Mouse (Mus musculus) left cerebral cortex, adult 2 months (tissue): ENCODE measurements around the gene Fgfr1op2. TPM values are rescaled to one million over a fixed set of nuclear protein-coding genes. Genes with fewer than 3 reads are reported as not detected.

Source experiments
- DNase-seq, 2 experiments: peaks; one replicate each; pipeline ENCODE4 v3.0.0; 2021 to 2022; ENCODE audit warnings: low spot score in 2 of 2, mixed read lengths in 1 of 2; ENCODE audit errors: extremely low spot score in 1 of 2
- H3K27ac ChIP-seq: fragments of 200-600 bp; 2 replicates; pipeline ENCODE4 v1.8.1; 2022
- H3K4me3 ChIP-seq: fragments of 200-600 bp; 2 replicates; pipeline ENCODE4 v1.8.1; 2022
- CTCF ChIP-seq: fragments of 200-600 bp; IDR thresholded peaks from 2 replicates; pipeline ENCODE4 v1.8.1; 2022; ENCODE audit warnings: antibody characterized with exemption, mild to moderate bottlenecking, moderate library complexity
- intact Hi-C: fragments of 180-260 bp; cut with DNase I; formaldehyde crosslinking; loops from one replicate; pipeline ENCODE4 v1.15.1; 2025
- long read RNA-seq, 2 experiments: library from polyadenylated mRNA; stranded (forward); transcript quantifications; one replicate each; pipeline ENCODE4 v2.0.0; 2021; ENCODE audit warnings: borderline mapping rate in 2 of 2
- total RNA-seq, 2 experiments: library from RNA; stranded (reverse); gene quantifications; 2 replicates each; pipeline ENCODE4 v1.2.3; 2021

The Fgfr1op2 gene
- total RNA-seq, result 100 to 1,000 TPM in 1 of 2 experiments, 10 to 100 TPM in 1; 98.6 to 108 TPM
- long read RNA-seq, experiment 1, transcript Fgfr1op2-204 (7 exons, 2,880 nt), result minor isoform, 13 of 183 reads
- long read RNA-seq, experiment 1, transcript Fgfr1op2-203 (6 exons, 2,766 nt), result major isoform, 153 of 183 reads
- long read RNA-seq, experiment 1, partial matches to known transcripts, result 2 of 183 reads
- long read RNA-seq, experiment 1, other reads (novel, unspliced or antisense), result 14 of 183 reads
- long read RNA-seq, experiment 2, transcript Fgfr1op2-203 (6 exons, 2,766 nt), result major isoform, 102 of 132 reads
- long read RNA-seq, experiment 2, transcript Fgfr1op2-204 (7 exons, 2,880 nt), result minor isoform, 14 of 132 reads
- long read RNA-seq, experiment 2, partial matches to known transcripts, result 2 of 132 reads
- long read RNA-seq, experiment 2, other reads (novel, unspliced or antisense), result 12 of 132 reads

- no peak for TF ChIP-seq CTCF
- no peak for DNase-seq
- H3K4me3 ChIP-seq, result peak within 1 kb of the TSS; percentile 61
- peak within 1 kb of the TSS; percentile 99 for H3K27ac ChIP-seq
- intact Hi-C loops, result loop anchor here (2.0 to 10.0 kb wide), 4 partner anchors 66 to 715 kb away; partner anchors contain the start of genes Itpr2, Med21 and Tm7sf3
Observed at GRCm38 (mm10) chr6:146576903-146577302, at the start of gene Fgfr1op2. Gene Fgfr1op2, plus strand, starts transcription at chr6:146577203.

DNA sequence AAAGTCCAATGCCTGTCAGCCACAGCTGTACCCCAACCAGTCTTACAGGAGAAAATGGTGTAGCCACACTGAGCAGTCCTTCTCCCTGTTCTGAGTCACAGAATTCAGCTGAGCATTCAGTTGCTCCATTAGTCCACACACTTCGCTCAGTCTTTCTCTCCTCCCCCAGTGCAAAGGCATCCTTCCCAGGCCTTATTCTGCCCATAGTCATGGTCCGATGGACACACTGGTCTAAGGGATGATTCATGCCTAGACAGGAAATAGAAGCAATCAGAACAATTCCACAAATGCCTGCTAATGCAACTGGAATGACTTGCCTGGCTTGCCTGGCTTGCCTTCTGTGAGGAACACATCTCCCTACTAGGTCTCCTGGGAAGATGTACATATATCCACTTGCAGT, 49.5 kb upstream of the Fgfr1op2 start:
- no peak overlapping the region for H3K27ac ChIP-seq
- H3K4me3 ChIP-seq, result no peak overlapping the region
- no peak for DNase-seq
- intact Hi-C loops, result no loop called here
- TF ChIP-seq CTCF, result no peak

- no peak for TF ChIP-seq CTCF
- Histone ChIP-seq H3K4me3 (no peak overlapping the region), H3K27ac (no peak overlapping the region)
- intact Hi-C loops, result no loop called here
- DNase-seq, result no peak
Observed at GRCm38 (mm10) chr6:146530363-146530762, 46.6 kb upstream of the Fgfr1op2 start.

GRCm38 (mm10) chr6:146530769-146531168, 46.2 kb upstream of the Fgfr1op2 start:
- DNase-seq, result no peak
- TF ChIP-seq CTCF, result no peak

DNA sequence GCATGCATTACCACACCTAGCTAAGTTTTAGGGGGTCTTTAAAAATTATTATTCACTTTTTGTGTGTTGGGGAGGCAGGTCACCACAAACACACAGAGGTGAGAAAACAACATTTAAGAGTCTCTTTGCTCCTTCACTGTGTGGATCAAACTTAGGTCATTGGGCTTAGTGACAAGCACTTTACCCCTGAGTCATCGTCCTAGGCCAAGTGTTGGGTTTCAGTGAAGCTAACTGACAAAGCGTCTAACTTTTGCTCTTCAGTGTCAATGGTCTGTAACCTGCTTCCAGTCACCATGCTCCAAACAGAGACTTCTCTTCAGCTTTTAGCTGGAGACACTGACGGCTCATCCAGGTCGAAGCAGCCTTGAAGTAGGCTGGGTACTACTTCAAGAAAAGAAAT, 43.9 kb upstream of the Fgfr1op2 start:
- TF ChIP-seq CTCF, result no peak
- intact Hi-C loops, result no loop called here
- DNase-seq, result no peak

More at GRCm38 (mm10) chr6:146530769-146531168, 46.2 kb upstream of the Fgfr1op2 start:
- Histone ChIP-seq H3K27ac (no peak overlapping the region), H3K4me3 (no peak overlapping the region)
- intact Hi-C loops, result no loop called here

DNA sequence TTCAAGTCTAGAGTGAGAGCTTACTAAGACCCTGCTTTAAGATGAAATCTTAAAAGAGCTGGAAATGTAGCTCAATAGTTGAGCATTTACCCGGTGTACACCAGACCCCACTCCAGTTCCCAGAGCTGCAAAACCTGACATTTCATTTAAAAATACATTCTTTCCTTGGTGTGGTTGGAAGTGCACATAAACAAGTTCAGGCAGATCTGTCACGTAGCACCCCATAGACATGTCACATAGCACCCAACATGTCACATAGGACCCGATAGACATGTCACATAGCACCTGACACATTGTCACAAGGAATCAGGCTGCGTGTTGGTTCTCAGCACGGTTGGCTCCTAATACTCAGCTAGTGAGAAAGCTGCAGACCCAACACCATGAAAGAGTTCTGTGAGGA, 41.5 kb upstream of the Fgfr1op2 start:
- Histone ChIP-seq H3K4me3 (no peak overlapping the region), H3K27ac (no peak overlapping the region)
- no peak for TF ChIP-seq CTCF
- intact Hi-C loops, result no loop called here
- DNase-seq, result no peak

More for the DNA sequence above, 43.9 kb upstream of the Fgfr1op2 start:
- Histone ChIP-seq H3K27ac (no peak overlapping the region), H3K4me3 (no peak overlapping the region)

DNA sequence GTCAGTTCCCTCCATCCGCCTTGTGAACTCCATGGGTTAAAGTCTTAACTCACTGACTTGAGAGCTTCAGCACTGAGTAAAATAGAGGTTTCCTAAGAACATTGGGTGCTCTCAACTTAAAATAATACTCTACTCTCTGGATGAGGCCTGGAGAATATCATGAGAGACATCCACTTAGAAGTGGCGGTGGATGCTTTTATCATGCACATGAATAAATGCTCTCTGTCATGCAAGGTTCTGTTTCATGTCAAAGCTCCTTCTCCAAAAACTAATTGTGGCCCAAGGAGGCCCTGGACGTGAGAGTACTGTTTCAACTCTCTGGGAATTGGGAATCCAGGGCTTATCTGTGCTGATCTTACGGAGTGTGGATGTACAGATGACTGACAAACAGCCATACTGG, 39.9 kb upstream of the Fgfr1op2 start:
- no peak for DNase-seq
- Histone ChIP-seq H3K4me3 (no peak overlapping the region), H3K27ac (no peak overlapping the region)
- intact Hi-C loops, result no loop called here
- no peak for TF ChIP-seq CTCF

DNA sequence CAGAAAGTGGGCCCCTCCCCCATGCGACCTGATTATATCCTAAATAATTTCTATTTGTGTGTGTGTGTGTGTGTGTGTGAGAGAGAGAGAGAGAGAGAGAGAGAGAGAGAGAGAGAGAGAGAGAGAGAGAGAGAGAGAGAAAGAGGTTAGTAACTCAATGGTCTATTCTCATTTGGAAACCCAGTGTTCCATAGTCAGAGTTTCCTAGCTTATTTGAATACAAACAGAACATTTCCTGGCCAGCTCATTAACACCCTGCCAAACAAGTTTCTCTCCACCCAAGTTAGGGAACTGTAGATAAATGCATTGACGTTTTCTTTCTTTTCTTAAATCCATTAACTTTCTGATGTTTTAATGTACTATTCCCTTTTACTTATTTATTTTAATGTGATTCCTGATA, 38.9 kb upstream of the Fgfr1op2 start:
- no peak overlapping the region for H3K4me3 ChIP-seq
- DNase-seq, result no peak
- H3K27ac ChIP-seq, result no peak overlapping the region
- intact Hi-C loops, result no loop called here
- TF ChIP-seq CTCF, result no peak

GRCm38 (mm10) chr6:146538661-146539060, 38.3 kb upstream of the Fgfr1op2 start:
- intact Hi-C loops, result no loop called here
- no peak for TF ChIP-seq CTCF
- Histone ChIP-seq H3K27ac (no peak overlapping the region), H3K4me3 (no peak overlapping the region)
- DNase-seq, result no peak

DNA sequence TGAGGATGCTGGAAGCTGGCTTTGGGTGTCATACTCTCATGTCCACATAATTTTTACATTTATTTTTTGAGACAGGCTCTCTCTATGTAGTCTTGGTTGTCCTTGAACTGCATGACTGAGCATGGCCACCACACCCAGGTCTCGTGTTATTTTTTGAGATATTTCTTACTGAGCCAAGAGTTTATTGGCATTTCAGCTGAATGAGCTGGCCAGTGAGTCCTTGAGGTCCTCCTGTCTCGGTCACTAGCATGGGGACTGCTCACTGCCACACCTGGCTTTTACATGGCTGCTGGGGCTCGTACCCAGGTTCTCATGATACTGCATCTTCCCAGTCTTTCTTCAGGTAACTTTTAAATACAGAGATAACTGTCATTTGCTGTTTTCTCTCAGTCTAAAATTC, 36.6 kb upstream of the Fgfr1op2 start:
- intact Hi-C loops, result no loop called here
- H3K27ac ChIP-seq, result no peak overlapping the region
- no peak for DNase-seq
- no peak for TF ChIP-seq CTCF
- no peak overlapping the region for H3K4me3 ChIP-seq

DNA sequence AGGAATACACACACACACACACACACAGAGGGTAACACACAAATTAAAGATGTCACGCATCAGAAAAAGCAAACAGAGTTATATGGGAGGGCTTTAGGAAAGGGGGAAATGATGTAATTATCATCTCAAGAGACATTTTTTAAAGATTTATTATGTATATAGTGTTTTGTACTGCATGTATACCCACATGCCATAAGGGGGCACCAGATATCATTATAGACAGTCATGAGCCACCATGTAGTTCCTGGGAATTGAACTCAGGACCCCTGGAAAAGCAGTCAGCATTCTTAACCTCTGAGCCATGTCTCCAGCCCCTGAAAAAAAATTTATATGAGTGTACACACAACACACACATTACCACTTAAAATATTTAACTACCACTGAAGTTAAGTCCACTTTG, 32.4 kb upstream of the Fgfr1op2 start:
- no peak for DNase-seq
- Histone ChIP-seq H3K27ac (no peak overlapping the region), H3K4me3 (no peak overlapping the region)
- intact Hi-C loops, result loop anchor here (5.0 kb wide), 1 partner anchor 132 kb away; no protein-coding TSS in a partner anchor
- peak; percentile 32 for TF ChIP-seq CTCF

DNA sequence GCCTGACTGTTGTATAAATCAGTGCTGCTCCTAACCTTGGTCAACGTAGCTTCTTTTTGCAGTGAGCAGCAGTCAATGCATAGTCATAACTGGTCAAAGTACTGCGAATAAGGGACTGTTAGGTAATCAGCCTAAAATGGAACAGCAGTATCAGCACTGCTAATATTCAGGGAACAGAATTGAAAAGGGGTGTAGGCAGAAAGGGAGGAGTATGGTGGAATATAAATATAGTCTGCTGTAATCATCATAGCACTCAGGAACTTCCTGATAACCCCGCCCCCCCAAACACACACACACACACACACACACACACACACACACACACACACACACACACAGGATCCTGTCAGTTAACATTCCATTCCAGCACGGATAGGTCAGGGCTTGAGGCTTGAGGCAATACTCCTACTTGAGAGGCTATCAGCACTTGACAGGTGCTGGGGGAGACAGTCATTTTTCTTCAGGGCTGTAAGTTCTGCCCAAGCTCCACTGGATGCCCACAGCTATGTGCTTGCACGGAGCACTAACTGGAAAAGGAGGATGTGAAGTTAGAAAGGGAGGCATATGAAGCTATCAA, 31.6 kb upstream of the Fgfr1op2 start:
- intact Hi-C loops, result loop anchor here (5.0 kb wide), 1 partner anchor 133 kb away; no protein-coding TSS in a partner anchor
- no peak for DNase-seq
- TF ChIP-seq CTCF, result no peak
- no peak overlapping the region for H3K4me3 ChIP-seq
- no peak overlapping the region for H3K27ac ChIP-seq
